Mouse (Mus musculus): ENCODE measurements around the gene Ltbp2. TPM values are rescaled to one million over a fixed set of nuclear protein-coding genes. Genes with fewer than 3 reads are reported as not detected.
A peak's percentile ranks its signal among the peaks of the same experiment; 100 is the strongest.

Gene Ltbp2
- polyA plus RNA-seq, 1 experiment, result 2.1 TPM

DNA sequence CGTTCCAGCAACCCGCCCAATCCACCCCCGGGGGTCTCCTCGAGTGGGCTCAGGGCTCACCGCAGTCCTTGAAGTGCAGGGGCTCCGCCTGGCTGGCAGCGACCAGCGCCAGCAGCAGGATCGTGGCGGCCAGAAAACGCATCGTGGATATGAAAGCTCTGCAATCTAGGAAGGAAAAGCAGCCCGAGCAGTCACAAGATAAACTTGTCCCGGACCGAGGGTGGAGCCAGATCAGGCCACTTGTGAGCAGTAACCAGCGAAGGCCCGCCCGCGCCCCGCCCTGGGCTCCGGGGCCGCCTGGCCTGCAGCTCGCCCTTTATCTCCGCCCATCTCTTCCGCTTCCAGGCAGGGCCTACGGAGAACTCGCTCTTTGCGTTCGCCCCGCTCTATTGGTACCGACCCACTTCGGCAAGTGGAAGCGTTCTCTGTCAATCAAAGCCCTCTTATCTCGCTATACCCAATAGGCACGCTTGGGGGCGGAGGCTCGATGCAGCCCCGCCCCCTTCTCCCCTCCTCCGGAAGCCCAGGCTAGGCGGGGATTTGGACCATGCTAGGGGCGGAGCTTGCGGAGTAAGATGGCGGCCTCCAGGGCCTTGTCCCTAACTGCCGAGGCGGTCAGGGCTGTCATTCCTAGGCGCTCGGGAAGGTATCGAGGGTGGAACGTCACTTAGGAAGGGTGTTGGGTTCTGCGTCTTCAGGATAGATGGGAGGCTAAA is 103.4 kb downstream of the Ltbp2 start, which contains the start of the genes Npc2 and Isca2:
Gene Npc2 (minus strand): TSS at position 427 of the 716 bp plus-strand sequence.
Gene Isca2 (plus strand): TSS at position 526 of the 716 bp plus-strand sequence.
- peak; percentile 97 for DNase-seq (ENCODE audit: low read depth, low spot score)
- WGBS, result under 1% methylated on average over 50 of the region's 50 CpGs

DNA sequence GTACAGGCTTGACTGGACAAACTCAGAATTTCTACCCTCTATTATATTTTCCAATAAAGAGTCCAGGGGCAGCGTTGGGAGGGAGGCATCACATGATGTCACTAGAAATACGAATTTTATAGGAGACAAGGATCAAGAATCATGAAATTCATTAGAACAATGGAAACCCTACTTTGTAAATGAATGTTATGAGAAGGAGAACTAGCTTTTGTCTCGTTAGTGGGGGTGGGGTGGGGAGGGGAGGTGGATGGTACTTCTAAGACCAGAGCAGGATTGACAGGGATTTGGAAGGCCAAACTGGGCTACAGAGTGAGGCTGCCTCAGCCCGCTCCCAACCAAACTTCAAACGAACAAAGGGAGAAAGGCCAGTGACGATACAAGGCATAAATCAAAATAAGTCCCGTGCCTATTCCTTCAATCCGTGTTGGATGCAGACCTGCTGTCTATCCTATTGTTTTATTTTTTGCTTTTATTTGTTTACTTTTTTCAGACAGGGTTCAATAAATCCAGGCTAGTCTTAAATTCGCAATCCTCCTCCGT is 104.3 kb downstream of the Ltbp2 start:
- no peak for DNase-seq (ENCODE audit: low read depth, low spot score)
- 2% methylated on average over 10 of the region's 10 CpGs for WGBS

DNA sequence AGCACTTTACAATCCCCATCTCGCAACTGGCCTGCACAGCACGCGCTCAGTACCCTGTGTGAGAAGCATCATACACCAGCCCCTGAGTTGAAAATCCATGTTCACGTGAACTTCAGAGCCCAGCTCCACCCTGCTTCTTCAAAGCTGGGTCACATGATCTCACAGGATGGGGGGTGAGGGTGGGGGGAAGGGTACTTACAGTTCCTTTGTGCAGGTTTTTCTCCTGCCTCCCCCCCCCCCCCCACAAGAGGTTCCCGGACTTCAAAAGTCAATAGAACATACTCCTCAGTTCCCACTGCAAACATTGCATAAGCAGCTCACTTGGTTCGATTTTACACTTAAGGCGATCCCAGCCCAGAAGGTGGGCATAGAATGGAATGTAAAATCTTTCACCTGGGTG is 106.7 kb downstream of the Ltbp2 start:
- no peak for DNase-seq (ENCODE audit: low read depth, low spot score)
- WGBS, result 70% methylated on average over 7 of the region's 7 CpGs

DNA sequence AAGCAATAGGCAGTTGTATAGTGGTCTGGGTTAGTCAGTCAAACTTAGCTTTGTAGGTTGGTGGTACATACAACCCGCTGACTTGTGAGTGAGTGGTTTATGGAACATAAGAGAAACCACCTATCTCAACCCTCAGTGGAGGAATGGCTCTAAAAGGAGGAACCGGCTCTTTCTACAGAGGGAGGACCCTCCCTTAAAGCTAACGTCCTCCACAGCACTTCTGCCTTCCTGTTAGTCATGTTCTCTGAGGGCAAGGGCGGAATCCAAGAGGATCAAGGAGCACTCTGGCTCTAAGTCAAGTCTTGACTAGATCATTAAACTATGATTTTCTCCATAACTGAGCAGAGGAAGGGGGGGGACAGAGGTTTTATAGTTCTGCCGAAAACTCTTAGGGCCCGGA is 108.8 kb downstream of the Ltbp2 start:
- 51% methylated on average over 6 of the region's 6 CpGs for WGBS
- no peak for DNase-seq (ENCODE audit: low read depth, low spot score)

DNA sequence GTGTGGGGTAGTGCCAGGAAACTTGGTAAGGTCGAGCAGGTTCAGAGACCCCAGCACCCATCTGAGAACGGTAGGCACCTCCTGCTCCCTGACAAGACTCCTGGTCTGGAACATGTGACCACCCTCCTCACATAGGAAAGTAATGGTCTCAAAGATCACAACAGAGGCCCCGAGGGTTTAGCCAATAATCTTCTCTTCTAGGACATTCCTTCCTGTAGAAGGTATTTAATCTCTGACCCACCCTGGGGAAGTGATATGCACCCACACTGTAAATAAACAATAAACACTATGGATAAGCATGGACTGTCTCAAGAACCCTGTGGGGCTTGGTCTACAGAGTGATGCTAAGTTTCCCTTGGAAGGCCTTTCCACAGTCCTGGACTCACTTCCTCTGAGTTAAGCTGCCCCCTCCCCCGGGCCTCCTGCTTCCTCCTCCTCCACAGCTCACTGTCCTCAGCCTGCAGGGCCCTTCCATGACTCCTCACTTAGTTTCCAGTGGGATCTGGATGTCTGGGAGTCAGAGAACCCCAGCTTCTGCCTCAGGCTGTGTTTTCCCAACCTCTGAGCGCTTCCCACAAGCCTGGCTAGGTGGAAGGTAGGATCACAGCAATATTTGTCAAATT is 110.1 kb downstream of the Ltbp2 start:
- WGBS, result 54% methylated on average over 5 of the region's 5 CpGs
- no peak for DNase-seq (ENCODE audit: low read depth, low spot score)

DNA sequence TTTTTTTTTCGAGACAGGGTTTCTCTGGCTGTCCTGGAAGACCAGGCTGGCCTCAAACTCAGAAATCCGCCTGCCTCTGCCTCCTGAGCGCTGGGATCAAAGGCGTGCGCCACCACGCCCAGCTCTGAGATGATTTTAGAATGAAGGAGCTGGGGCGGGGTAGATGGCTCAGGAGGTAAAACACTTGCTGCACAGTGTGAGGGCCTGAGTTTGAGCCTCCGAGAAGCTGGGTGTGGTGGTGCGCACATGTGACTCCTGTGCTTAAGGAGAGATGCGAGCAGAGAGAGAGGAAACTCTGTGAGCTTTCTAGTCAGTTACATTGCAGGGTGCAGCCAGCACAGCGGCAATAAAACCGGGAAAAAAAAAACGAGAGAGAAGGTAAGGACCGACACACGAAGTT is 110.8 kb downstream of the Ltbp2 start:
- 69% methylated on average over 15 of the region's 15 CpGs for WGBS
- DNase-seq (ENCODE audit: low read depth, low spot score), result no peak

DNA sequence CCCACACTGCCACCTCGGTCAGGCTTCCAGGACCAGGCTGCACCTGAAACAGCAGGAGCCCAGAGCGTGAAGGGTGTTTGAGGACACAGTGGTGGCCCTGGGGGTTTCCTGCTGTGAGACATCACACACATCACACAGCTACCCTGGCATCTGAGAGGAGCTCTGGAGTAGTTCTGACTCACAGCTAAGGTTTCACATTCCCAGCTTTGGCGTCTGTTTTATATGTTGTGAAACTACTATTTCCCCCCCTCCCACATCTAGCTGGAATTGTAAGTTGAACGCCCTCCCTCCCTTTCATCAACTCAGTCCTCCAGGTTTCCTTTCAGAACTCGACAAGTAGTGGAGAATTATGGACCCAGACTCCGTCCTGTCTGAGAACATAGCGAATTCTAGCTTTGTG is 111.6 kb downstream of the Ltbp2 start:
- 89% methylated on average over 7 of the region's 7 CpGs for WGBS
- DNase-seq (ENCODE audit: low read depth, low spot score), result no peak

DNA sequence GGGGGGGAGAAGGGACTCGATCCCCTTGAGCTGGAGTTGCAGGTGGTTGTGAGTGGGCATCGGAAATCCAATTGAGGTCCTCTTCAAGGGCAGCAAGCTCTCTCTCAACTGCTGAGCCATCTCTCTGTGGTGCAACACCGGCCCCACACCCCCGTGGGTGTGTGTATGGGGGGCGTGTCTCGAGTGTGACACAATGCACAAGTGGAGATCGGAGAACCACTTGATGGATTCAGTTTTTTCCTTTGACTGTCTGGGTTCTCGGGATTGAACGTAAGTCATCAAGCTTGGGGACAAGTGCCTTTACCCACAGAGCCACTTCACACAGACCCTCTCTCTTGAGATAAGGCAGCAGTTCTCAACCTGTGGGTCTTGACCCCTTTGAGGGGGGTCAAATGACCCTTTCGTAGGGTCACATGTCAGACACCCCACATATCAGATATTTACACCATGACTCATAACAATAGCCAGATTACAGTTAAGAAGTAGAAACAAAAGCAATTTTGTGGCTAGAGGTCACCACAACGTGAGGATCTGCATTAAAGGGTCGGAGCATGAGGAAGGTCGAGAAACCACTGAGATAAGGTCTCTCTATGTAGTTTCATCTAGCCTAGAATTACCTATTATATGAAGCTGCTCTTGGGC is 112.6 kb downstream of the Ltbp2 start:
- DNase-seq (ENCODE audit: low read depth, low spot score), result no peak
- 89% methylated on average over 13 of the region's 13 CpGs for WGBS

DNA sequence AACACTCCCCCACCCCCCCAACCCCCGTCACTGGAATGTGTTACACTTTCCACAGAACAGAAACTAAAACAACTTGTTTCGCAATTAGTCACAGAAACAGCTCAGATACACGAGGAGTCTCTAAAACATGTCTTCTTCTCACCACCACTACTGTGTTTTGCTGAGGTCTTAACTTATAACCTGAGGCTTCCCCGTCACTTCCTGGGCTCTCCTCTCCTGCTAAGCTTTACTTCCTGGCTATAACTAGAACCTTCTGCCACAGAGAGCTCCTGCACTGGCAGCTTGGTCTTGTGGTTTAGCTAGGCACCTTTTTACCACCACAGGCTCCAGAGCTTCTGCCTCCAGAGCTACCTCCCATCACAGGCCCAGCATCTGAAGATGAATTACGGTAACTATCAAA is 113.8 kb downstream of the Ltbp2 start:
- 64% methylated on average over 5 of the region's 5 CpGs for WGBS
- no peak for DNase-seq (ENCODE audit: low read depth, low spot score)

DNA sequence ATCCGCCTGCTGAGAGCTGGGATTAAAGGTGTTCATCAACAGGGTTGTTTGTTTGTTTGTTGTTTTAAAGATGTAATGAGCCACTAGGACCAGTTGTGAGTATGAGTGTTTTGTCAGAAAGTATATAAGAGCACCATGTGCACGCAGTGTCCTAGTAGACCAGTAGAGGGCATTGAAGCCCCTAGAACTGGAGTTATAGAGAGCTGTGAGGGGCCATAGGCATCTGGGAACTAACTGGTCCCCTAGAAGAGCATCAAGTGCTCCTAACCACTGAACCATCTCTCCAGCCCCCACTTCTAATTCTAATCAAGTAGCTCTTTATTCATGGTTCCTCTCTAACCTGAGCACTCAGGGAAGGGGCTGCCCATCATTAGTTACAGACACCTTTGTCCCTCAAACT is 117.3 kb downstream of the Ltbp2 start:
- no peak for DNase-seq (ENCODE audit: low read depth, low spot score)
- WGBS, result 83% methylated on average over 2 of the region's 2 CpGs

DNA sequence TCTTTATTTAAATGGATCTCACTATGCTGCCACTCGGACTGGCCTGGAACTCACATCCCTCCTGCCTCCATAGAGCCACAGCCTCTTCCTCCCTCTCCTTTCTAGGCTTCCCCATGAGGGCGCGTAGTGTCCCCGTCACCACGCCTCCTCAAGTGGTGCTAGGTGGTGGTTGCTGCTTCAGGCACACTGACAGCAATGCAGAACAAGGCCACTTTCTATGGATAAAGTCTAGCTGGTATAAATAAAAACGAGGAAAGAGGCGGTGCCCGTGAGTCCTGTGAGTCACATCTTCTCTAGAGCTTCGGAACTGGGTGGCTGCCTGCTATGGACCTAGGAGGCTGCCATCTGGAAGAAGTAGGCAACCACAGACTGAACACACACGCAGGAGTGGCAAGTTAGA is 120.3 kb downstream of the Ltbp2 start:
- DNase-seq (ENCODE audit: low read depth, low spot score), result no peak
- 86% methylated on average over 10 of the region's 10 CpGs for WGBS

DNA sequence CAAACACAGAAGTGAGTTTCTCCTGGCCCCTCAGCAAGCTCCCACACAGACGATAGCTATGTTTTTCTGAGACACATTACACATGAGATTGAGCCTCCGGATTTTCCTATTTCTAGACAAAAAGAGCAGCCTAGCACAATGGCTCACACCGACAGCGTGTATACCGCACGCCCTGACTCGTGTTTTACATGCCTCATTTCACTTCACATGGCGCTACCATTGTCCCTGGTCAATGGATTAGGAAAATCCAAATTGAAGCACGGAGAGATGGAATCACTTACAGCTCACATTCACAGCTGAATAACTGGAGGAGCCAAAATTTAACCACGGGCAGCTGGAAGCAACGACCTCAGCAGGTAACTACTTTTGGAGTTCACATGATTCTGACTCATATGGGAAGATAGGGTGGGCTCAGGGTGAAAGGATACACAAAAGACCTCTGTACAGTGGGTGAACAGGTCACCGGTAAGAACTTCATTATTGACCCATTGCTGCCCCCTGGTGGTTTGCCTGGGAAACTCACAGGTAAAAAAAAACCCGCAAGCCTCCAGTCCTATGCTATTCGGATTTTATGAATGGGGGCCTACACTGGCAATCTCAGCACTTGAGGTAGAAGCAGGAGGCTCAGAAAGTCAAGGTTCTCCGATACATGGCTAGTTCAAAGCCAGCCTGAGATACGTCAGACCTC is 121.2 kb downstream of the Ltbp2 start:
- no peak for DNase-seq (ENCODE audit: low read depth, low spot score)
- 69% methylated on average over 16 of the region's 16 CpGs for WGBS

DNA sequence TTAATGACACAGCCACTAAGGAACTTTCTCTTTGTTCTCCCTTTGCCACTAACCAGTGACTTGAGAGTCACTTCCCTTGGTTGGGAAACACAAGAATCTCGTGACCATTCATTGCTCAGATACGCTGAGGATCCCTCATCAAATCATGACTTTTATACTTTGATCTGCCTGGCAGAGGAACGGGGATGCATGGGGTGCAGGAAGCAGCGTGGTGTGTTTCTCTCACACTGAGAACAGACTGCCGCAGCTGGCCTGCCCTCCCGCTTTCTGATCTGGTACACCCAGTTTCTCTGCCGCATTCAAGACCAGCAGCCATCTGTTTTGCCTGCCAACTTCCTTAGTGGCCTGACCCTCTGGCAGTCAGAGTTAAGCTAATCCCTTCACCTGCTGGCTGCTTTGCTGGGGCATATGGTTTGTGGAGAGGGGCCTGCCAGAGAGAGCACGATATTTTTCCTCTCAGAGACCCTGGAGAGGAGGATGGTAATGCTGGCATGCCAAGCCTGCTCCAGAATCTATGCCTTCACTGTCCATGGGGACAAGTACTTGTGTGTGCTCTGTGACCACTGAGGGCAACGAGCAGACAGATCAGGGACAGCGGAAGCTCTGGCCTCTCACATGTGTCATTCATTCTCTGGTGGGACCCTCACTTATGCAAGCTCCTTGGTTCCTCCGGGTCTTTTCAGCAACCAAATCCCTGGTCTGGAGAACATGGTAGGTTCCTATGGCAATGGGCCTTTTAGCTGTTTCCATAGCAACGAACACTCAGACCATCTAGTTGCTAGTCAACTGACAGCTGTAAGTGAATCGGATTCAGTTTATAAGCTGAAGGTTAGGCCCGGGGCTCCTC is 124.0 kb downstream of the Ltbp2 start:
- DNase-seq (ENCODE audit: low read depth, low spot score), result no peak

DNA sequence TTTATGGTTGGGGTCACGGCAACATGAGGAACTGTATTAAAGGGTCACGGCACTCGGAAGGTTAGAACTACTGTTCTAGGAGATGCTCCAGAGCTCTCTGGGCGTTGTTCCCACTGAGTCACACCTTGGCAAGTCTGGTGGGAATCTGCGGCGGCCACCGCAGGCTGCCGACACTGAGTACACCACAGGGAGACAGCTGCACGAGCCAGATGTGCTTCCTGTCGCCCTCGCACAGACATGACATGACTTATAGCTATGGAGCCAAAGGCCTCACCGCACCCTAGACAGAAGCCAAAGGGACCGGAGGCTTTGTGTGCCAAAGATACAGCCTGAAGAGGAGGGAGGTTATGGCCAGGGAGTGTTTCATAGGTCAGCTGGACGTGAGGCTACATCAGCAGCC is 125.7 kb downstream of the Ltbp2 start:
- 44% methylated on average over 14 of the region's 14 CpGs for WGBS
- no peak for DNase-seq (ENCODE audit: low read depth, low spot score)

More for the DNA sequence above, 124.0 kb downstream of the Ltbp2 start:
- 40% methylated on average over 14 of the region's 14 CpGs for WGBS

DNA sequence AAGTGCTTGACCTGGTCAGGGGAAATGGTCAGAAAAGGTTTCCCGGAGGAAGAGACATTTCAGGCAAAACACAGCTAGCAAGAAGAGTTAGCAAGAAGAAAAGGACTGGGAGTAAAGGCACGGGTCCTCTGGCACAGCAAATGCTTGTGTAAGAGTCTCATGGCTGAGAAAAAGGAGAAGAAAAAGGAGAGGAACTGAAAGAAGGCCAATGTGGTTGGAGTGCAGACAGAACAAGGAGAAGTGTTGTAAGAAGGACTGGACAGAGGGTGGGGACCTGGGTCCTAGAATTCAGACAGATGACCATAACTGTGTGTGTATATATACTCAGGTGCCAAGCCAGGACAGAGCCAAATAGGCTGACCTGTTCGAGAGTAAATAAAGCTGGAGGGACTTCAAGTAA is 128.2 kb downstream of the Ltbp2 start:
- no peak for DNase-seq (ENCODE audit: low read depth, low spot score)
- 49% methylated on average over 3 of the region's 3 CpGs for WGBS

DNA sequence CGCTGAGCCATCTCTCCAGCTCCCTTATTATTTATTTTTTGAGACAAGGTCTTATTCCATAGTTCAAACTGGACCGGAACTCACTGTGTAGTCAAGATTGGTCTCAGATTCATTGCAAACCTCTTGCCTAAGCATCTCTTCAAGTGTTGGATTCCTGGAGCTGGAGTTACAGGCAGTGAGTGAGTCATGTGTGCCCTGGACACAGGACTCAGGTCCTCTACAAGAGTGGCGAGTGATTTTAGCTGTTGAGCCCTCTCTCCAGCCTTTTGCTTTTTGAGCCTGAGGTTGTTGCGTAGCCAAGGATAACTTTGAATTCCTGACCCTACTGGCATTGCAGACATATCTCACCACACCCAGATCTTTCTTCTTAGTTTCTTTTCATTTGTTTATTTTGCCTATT is 130.6 kb downstream of the Ltbp2 start:
- WGBS, result 77% methylated on average over 4 of the region's 4 CpGs
- DNase-seq (ENCODE audit: low read depth, low spot score), result no peak

DNA sequence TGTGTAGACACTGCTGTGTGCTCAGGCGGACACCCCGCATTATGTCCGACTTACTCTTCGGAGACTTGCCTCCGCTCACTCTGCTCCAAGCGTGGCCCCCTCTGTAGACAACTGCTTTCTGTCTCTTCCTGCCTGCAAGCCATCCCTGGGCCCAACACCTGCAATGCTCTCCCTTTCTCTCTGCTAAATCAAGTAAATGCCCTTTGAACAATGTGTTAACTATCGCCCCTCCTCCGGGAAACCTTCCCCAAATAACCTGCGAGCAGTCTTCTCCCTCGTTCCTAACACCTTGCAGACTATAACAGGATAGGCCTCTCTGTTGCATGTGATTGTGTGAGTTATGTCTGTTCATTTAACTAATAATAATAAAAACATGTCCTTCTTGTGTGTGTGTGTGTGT is 132.8 kb downstream of the Ltbp2 start:
- no peak for DNase-seq (ENCODE audit: low read depth, low spot score)
- 75% methylated on average over 10 of the region's 10 CpGs for WGBS

DNA sequence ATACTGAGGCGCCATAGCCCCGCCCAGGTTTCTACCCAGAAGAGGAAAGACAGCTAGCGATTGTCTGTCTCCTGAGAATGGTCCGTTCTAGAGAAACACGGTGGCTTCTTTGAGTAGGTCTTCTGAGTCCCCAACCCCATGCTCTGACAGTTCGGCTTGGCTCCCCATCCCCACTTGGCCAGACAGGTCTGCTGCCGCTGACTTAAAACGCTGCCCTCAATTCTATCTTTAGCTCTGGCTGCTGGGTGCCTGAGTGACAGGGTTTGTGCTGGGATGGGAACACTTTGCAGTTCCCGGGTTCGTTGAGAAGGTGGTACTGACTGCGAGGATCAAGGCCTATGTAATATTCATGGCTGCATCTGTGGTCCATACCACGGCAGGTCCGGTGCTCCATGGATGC is 143.0 kb downstream of the Ltbp2 start:
- 64% methylated on average over 13 of the region's 13 CpGs for WGBS

More for the DNA sequence above, 143.0 kb downstream of the Ltbp2 start:
- DNase-seq (ENCODE audit: low read depth, low spot score), result no peak
